Mouse (Mus musculus) NIH3T3 (cell line): Measurements from ENCODE around the gene Prdm13.

Source experiments
- DNase-seq: peaks from one replicate; pipeline ENCODE4 v3.0.0-alpha.2; 2012; ENCODE audit warnings: low read depth

Gene Prdm13

GRCm38 (mm10) chr4:21685595-21686091, at the start of gene Prdm13:
Gene Prdm13 (minus strand): TSS chr4:21685963.
- no peak for DNase-seq

- DNase-seq, result peak; percentile 94
These were observed 41.9 kb upstream of the Prdm13 start, which contains the start of gene Ccnc for GRCm38 (mm10) chr4:21727615-21728165. Gene Ccnc (plus strand): TSS chr4:21727701.

GRCm38 (mm10) chr4:21726912-21727614, 41.3 kb upstream of the Prdm13 start:
- DNase-seq, result peak; percentile 78

- DNase-seq, result peak; percentile 19
These were observed 37.1 kb upstream of the Prdm13 start for GRCm38 (mm10) chr4:21722752-21723334.

- DNase-seq, result peak; percentile 75
These were observed 26.4 kb upstream of the Prdm13 start for GRCm38 (mm10) chr4:21712147-21712546.

- no peak for DNase-seq
These were observed 19.3 kb upstream of the Prdm13 start for GRCm38 (mm10) chr4:21705046-21705445.

- peak; percentile 47 for DNase-seq
These were observed 10.0 kb upstream of the Prdm13 start for GRCm38 (mm10) chr4:21695638-21696254.

- no peak for DNase-seq
These were observed 4.5 kb upstream of the Prdm13 start for GRCm38 (mm10) chr4:21690221-21690620.

- DNase-seq, result no peak
These were observed 3.8 kb upstream of the Prdm13 start for GRCm38 (mm10) chr4:21689492-21689941.

- no peak for DNase-seq
These were observed 3.0 kb upstream of the Prdm13 start for GRCm38 (mm10) chr4:21688703-21689200.

GRCm38 (mm10) chr4:21687783-21688702, 2.3 kb upstream of the Prdm13 start:
- DNase-seq, result no peak

GRCm38 (mm10) chr4:21686934-21687333, 1.2 kb upstream of the Prdm13 start:
- no peak for DNase-seq

GRCm38 (mm10) chr4:21686416-21686815, 653 bp upstream of the Prdm13 start:
- no peak for DNase-seq

- no peak for DNase-seq
These were observed 1.3 kb downstream of the Prdm13 start for GRCm38 (mm10) chr4:21684341-21684970.

- no peak for DNase-seq
These were observed 3.2 kb downstream of the Prdm13 start for GRCm38 (mm10) chr4:21682421-21683150.

- no peak for DNase-seq
These were observed 4.8 kb downstream of the Prdm13 start for GRCm38 (mm10) chr4:21680971-21681370.

- no peak for DNase-seq
These were observed 5.9 kb downstream of the Prdm13 start for GRCm38 (mm10) chr4:21679624-21680480.

- DNase-seq, result no peak
These were observed 6.7 kb downstream of the Prdm13 start for GRCm38 (mm10) chr4:21678975-21679623.
